Mouse (Mus musculus): ENCODE measurements around the gene Ell2.

GRCm38 (mm10) chr13:75787364-75787763 lies 80.8 kb downstream of the Ell2 start:
- TF ChIP-seq CTCF (IDR thresholded peaks at IDR 0.05; ENCODE audit: extremely low read depth, insufficient read depth, low read length): no peak
- no peak for TF ChIP-seq POLR2A (IDR thresholded peaks at IDR 0.05; ENCODE audit: extremely low read depth, insufficient read depth, low read length)
